Mouse (Mus musculus): ENCODE results near the gene Aoc1.

Gene Aoc1

GRCm38 (mm10) chr6:48909229-48909628 is 36.5 kb downstream of the Aoc1 start:
- ATAC-seq (ENCODE audit: low TSS enrichment) = no peak

GRCm38 (mm10) chr6:48912033-48912432 is 39.3 kb downstream of the Aoc1 start:
- no peak for ATAC-seq (ENCODE audit: low TSS enrichment)

GRCm38 (mm10) chr6:48913587-48913986 is 40.9 kb downstream of the Aoc1 start:
- no peak for ATAC-seq (ENCODE audit: low TSS enrichment)

GRCm38 (mm10) chr6:48929595-48929994 is 56.9 kb downstream of the Aoc1 start, which contains the start of gene 1600015I10Rik:
TSS of gene 1600015I10Rik (plus strand) at chr6:48929895.
- ATAC-seq (ENCODE audit: low TSS enrichment) = no peak

GRCm38 (mm10) chr6:48949596-48949995 is 76.9 kb downstream of the Aoc1 start:
- no peak for ATAC-seq (ENCODE audit: low TSS enrichment)

GRCm38 (mm10) chr6:48950676-48951075 is 78.0 kb downstream of the Aoc1 start:
- no peak for ATAC-seq (ENCODE audit: low TSS enrichment)

- no peak for ATAC-seq (ENCODE audit: low TSS enrichment)
These were observed 78.9 kb downstream of the Aoc1 start for GRCm38 (mm10) chr6:48951630-48952029.

GRCm38 (mm10) chr6:48953220-48953619 is 80.5 kb downstream of the Aoc1 start:
- ATAC-seq (ENCODE audit: low TSS enrichment) = no peak

- ATAC-seq (ENCODE audit: low TSS enrichment) = no peak
These were observed 81.5 kb downstream of the Aoc1 start for GRCm38 (mm10) chr6:48954211-48954610.

GRCm38 (mm10) chr6:48954946-48955345 is 82.2 kb downstream of the Aoc1 start:
- peak; percentile 78 for ATAC-seq (ENCODE audit: low TSS enrichment)

- no peak for ATAC-seq (ENCODE audit: low TSS enrichment)
These were observed 84.1 kb downstream of the Aoc1 start for GRCm38 (mm10) chr6:48956785-48957184.

GRCm38 (mm10) chr6:48958053-48958452 is 85.4 kb downstream of the Aoc1 start:
- 0 out of 2 replicates have a peak, but pooled peaks have one; percentile 13 for ATAC-seq (ENCODE audit: low TSS enrichment)

Measured in frontal cortex, adult (tissue).